Mouse (Mus musculus) telencephalon, adult 2 months (tissue): Measurements from ENCODE around the gene 1700037C18Rik.

Experiments
- DNase-seq: peaks from one replicate; pipeline ENCODE4 v3.0.0-alpha.2; 2011; ENCODE audit warnings: low read depth, low spot score

The 1700037C18Rik gene

GRCm38 (mm10) chr16:3908537-3909111 is at the start of gene 1700037C18Rik, which contains the start of gene Cluap1:
Gene 1700037C18Rik, minus strand, starts transcription at chr16:3908689.
Gene Cluap1, plus strand, starts transcription at chr16:3908801.
- peak; percentile 94 for DNase-seq

- DNase-seq, result peak; percentile 24
Observed at GRCm38 (mm10) chr16:3956369-3956768, 47.9 kb upstream of the 1700037C18Rik start.

- no peak for DNase-seq
Observed at GRCm38 (mm10) chr16:3951141-3951540, 42.7 kb upstream of the 1700037C18Rik start.

- DNase-seq, result no peak
Observed at GRCm38 (mm10) chr16:3934701-3935100, 26.2 kb upstream of the 1700037C18Rik start.

- no peak for DNase-seq
Observed at GRCm38 (mm10) chr16:3934091-3934490, 25.6 kb upstream of the 1700037C18Rik start.

- no peak for DNase-seq
Observed at GRCm38 (mm10) chr16:3933536-3933935, 25.0 kb upstream of the 1700037C18Rik start.

GRCm38 (mm10) chr16:3929151-3929550 is 20.7 kb upstream of the 1700037C18Rik start:
- DNase-seq, result peak; percentile 17

- DNase-seq, result no peak
Observed at GRCm38 (mm10) chr16:3928582-3928981, 20.1 kb upstream of the 1700037C18Rik start.

- DNase-seq, result no peak
Observed at GRCm38 (mm10) chr16:3923966-3924365, 15.5 kb upstream of the 1700037C18Rik start.

GRCm38 (mm10) chr16:3923515-3923914 is 15.0 kb upstream of the 1700037C18Rik start:
- DNase-seq, result no peak

GRCm38 (mm10) chr16:3920756-3921155 is 12.3 kb upstream of the 1700037C18Rik start:
- DNase-seq, result no peak

GRCm38 (mm10) chr16:3909118-3909517 is 629 bp upstream of the 1700037C18Rik start:
- no peak for DNase-seq

- no peak for DNase-seq
Observed at GRCm38 (mm10) chr16:3907471-3907870, 1.0 kb downstream of the 1700037C18Rik start.

GRCm38 (mm10) chr16:3896553-3896952 is 11.9 kb downstream of the 1700037C18Rik start:
- no peak for DNase-seq

- DNase-seq, result no peak
Observed at GRCm38 (mm10) chr16:3896046-3896445, 12.4 kb downstream of the 1700037C18Rik start.

- no peak for DNase-seq
Observed at GRCm38 (mm10) chr16:3895173-3895792, 13.2 kb downstream of the 1700037C18Rik start.

- DNase-seq, result no peak
Observed at GRCm38 (mm10) chr16:3893739-3894138, 14.8 kb downstream of the 1700037C18Rik start.

- DNase-seq, result no peak
Observed at GRCm38 (mm10) chr16:3891621-3892295, 16.7 kb downstream of the 1700037C18Rik start.

- DNase-seq, result no peak
Observed at GRCm38 (mm10) chr16:3885065-3885670, 23.3 kb downstream of the 1700037C18Rik start.

GRCm38 (mm10) chr16:3884201-3885064 is 24.1 kb downstream of the 1700037C18Rik start, which contains the start of the genes Zfp597 and Gm20695:
Gene Zfp597, minus strand, starts transcription at chr16:3884561.
Gene Gm20695, plus strand, starts transcription at chr16:3884648.
- DNase-seq, result peak; percentile 92

- no peak for DNase-seq
Observed at GRCm38 (mm10) chr16:3876346-3876745, 32.1 kb downstream of the 1700037C18Rik start.
